Mouse (Mus musculus): ENCODE measurements at regions not wholly inside any gene's neighbourhood (a gene's known extent, or its start where the extent isn't known, plus 50 kb on each side); places are given as distances from the start of the nearest gene placed in this dataset.

GRCm38 (mm10) chr19:33074907-33075306 lies 317.2 kb downstream of the Rnls start:
- Histone ChIP-seq H3K4me1 (ENCODE audit: insufficient read depth, low read depth, low read length) (peaks cover 34% of the 10 kb centered on the region), H3K4me3 (ENCODE audit: low read depth, low read length) (no peak overlapping the region), H3K9me3 (replicated peaks) (no peaks in the 10 kb centered on the region), H3K27me3 (ENCODE audit: insufficient read depth, low read length) (no peaks in the 10 kb centered on the region), H3K36me3 (replicated peaks) (no peaks in the 10 kb centered on the region)
- DNase-seq (ENCODE audit: low spot score) (no peak), ATAC-seq (ENCODE audit: extremely low read depth, insufficient number of reproducible peaks, low FRiP score, poor library complexity, severe bottlenecking) (no peak)
- TF ChIP-seq POLR2AphosphoS5 (IDR thresholded peaks at IDR 0.05; ENCODE audit: insufficient replicate concordance, low read depth, low read length) (no peak), GATA1 (IDR thresholded peaks at IDR 0.05; ENCODE audit: borderline replicate concordance, low read length) (no peak), TAL1 (conservative IDR thresholded peaks at IDR 0.05; ENCODE audit: low read depth, low read length) (no peak)

DNA sequence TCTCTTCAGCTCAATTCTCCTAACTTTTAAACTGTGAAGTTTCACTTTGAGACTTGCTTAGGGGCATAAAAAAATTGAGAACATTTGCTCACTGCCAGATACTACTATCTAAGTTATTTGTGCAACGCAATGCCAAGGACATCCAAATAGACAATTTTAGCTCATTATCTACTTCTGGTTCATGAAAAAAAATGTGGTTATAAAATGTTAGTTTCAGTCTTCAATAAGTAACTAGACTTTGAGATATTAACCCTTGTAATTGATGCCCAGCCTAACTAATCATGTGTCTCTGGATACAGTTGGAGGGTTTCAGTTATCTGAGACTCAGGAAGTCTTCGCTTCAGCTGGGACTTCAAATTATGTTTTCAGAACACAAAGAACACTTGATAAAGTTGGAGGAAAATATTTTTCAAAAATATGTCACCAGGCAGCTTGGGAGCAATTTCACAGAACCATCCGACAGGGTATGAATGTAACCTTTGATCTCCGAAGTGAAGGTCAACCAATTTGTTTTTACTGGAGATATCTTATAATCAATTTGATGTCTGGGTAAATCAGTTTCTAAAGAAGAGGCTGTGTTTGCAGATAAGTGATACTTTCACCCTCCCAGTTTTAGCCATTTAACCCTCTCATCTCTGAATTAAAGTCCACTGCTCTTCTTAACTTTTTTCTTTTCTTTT lies 313.3 kb downstream of the Rnls start:
- ATAC-seq (ENCODE audit: extremely low read depth, insufficient number of reproducible peaks, low FRiP score, poor library complexity, severe bottlenecking) (no peak), DNase-seq (ENCODE audit: low spot score) (no peak)
- Histone ChIP-seq H3K9me3 (replicated peaks) (no peaks in the 10 kb centered on the region), H3K36me3 (replicated peaks) (no peaks in the 10 kb centered on the region), H3K27me3 (ENCODE audit: insufficient read depth, low read length) (no peaks in the 10 kb centered on the region), H3K4me3 (ENCODE audit: low read depth, low read length) (no peak overlapping the region), H3K4me1 (ENCODE audit: insufficient read depth, low read depth, low read length) (peaks cover 42% of the 10 kb centered on the region)
- TF ChIP-seq TAL1 (conservative IDR thresholded peaks at IDR 0.05; ENCODE audit: low read depth, low read length), result no peak
- no peak for TF ChIP-seq POLR2AphosphoS5 (IDR thresholded peaks at IDR 0.05; ENCODE audit: insufficient replicate concordance, low read depth, low read length)
- no peak for TF ChIP-seq CTCF (IDR thresholded peaks at IDR 0.05; ENCODE audit: low read depth, low read length)
- no peak for TF ChIP-seq GATA1 (IDR thresholded peaks at IDR 0.05; ENCODE audit: borderline replicate concordance, low read length)
- no peak for TF ChIP-seq GATA2 (IDR thresholded peaks at IDR 0.05; ENCODE audit: borderline replicate concordance, low read depth, low read length)

DNA sequence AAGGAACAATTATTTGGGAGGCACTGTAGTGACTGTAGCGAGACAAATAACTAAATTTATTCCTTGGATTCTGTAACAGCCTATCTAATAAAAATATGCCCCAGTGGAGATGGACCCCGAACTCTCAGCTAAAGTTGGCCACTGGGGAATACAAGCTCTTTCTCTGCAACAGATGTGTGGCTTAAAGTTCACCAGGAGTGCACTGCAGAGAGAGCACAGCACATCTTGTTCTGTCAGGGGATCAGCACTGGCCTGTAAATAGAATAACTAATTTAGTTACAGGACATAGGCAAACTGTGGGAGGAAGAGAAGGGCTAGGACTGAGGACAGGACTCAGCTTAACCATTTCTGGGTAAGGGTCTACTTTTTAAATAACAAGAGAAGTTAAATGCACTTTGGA lies 312.1 kb downstream of the Rnls start:
- H3K9me3 ChIP-seq (replicated peaks), result no peaks in the 10 kb centered on the region
- DNase-seq (ENCODE audit: low spot score) (no peak), ATAC-seq (ENCODE audit: extremely low read depth, insufficient number of reproducible peaks, low FRiP score, poor library complexity, severe bottlenecking) (no peak)
- no peak overlapping the region for H3K4me3 ChIP-seq (ENCODE audit: low read depth, low read length)
- no peaks in the 10 kb centered on the region for H3K36me3 ChIP-seq (replicated peaks)
- no peaks in the 10 kb centered on the region for H3K27me3 ChIP-seq (ENCODE audit: insufficient read depth, low read length)
- TF ChIP-seq GATA1 (IDR thresholded peaks at IDR 0.05; ENCODE audit: borderline replicate concordance, low read length) (no peak), CTCF (IDR thresholded peaks at IDR 0.05; ENCODE audit: low read depth, low read length) (no peak), TAL1 (conservative IDR thresholded peaks at IDR 0.05; ENCODE audit: low read depth, low read length) (no peak), GATA2 (IDR thresholded peaks at IDR 0.05; ENCODE audit: borderline replicate concordance, low read depth, low read length) (no peak), POLR2AphosphoS5 (IDR thresholded peaks at IDR 0.05; ENCODE audit: insufficient replicate concordance, low read depth, low read length) (no peak)
- H3K4me1 ChIP-seq (ENCODE audit: insufficient read depth, low read depth, low read length), result peaks cover 38% of the 10 kb centered on the region

DNA sequence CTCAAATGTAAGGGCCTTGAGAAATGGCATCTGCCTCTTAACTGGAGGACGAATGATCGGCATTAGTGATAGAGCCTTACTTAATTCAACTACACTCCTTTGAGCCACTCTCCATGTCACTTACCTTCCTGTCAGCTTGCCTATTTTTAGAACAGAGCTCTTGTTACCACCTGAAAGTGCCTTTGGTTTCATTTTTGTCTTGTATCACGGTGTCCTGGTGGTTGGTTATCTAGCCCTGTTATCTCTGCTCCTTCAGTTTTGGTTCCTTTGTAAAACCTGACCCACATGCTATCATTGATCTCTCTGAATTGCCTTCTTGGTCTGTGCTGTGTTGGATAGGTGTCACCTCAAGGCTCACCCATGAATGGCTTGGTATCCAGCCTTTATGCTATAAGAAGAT lies 310.6 kb downstream of the Rnls start:
- Histone ChIP-seq H3K4me1 (ENCODE audit: insufficient read depth, low read depth, low read length) (peaks cover 27% of the 10 kb centered on the region), H3K4me3 (ENCODE audit: low read depth, low read length) (no peak overlapping the region), H3K36me3 (replicated peaks) (no peaks in the 10 kb centered on the region), H3K27me3 (ENCODE audit: insufficient read depth, low read length) (no peaks in the 10 kb centered on the region), H3K9me3 (replicated peaks) (no peaks in the 10 kb centered on the region)
- ATAC-seq (ENCODE audit: extremely low read depth, insufficient number of reproducible peaks, low FRiP score, poor library complexity, severe bottlenecking), result no peak
- TF ChIP-seq CTCF (IDR thresholded peaks at IDR 0.05; ENCODE audit: low read depth, low read length), result no peak
- no peak for TF ChIP-seq TAL1 (conservative IDR thresholded peaks at IDR 0.05; ENCODE audit: low read depth, low read length)
- no peak for TF ChIP-seq GATA1 (IDR thresholded peaks at IDR 0.05; ENCODE audit: borderline replicate concordance, low read length)
- TF ChIP-seq POLR2AphosphoS5 (IDR thresholded peaks at IDR 0.05; ENCODE audit: insufficient replicate concordance, low read depth, low read length), result no peak
- TF ChIP-seq GATA2 (IDR thresholded peaks at IDR 0.05; ENCODE audit: borderline replicate concordance, low read depth, low read length), result no peak
- no peak for DNase-seq (ENCODE audit: low spot score)

DNA sequence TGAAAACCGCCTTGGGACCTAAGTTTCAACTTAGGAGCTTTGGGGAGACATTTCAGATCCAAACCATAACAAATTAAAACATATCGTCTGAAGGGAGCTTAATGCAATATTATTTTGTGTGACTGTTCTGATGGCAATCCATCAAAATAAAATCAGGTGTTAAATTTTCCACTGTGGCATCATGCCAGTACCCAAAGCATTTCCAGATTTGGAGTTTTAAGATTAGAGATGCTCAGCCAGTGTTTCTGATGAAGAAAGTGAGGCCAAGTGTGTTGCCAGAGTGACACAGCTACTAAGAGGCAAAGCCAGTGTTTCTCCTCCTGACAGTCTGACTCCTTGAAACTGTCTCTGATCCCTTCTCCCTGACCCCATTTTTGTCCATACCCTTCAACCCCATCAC lies 308.7 kb downstream of the Rnls start:
- TF ChIP-seq CTCF (IDR thresholded peaks at IDR 0.05; ENCODE audit: low read depth, low read length) (no peak), POLR2AphosphoS5 (IDR thresholded peaks at IDR 0.05; ENCODE audit: insufficient replicate concordance, low read depth, low read length) (no peak), GATA1 (IDR thresholded peaks at IDR 0.05; ENCODE audit: borderline replicate concordance, low read length) (no peak), TAL1 (conservative IDR thresholded peaks at IDR 0.05; ENCODE audit: low read depth, low read length) (no peak), GATA2 (IDR thresholded peaks at IDR 0.05; ENCODE audit: borderline replicate concordance, low read depth, low read length) (no peak)
- no peaks in the 10 kb centered on the region for H3K36me3 ChIP-seq (replicated peaks)
- no peak for DNase-seq (ENCODE audit: low spot score)
- no peak overlapping the region for H3K4me3 ChIP-seq (ENCODE audit: low read depth, low read length)
- H3K4me1 ChIP-seq (ENCODE audit: insufficient read depth, low read depth, low read length), result peaks cover 25% of the 10 kb centered on the region
- no peak for ATAC-seq (ENCODE audit: extremely low read depth, insufficient number of reproducible peaks, low FRiP score, poor library complexity, severe bottlenecking)
- H3K27me3 ChIP-seq (ENCODE audit: insufficient read depth, low read length), result no peaks in the 10 kb centered on the region
- no peaks in the 10 kb centered on the region for H3K9me3 ChIP-seq (replicated peaks)

DNA sequence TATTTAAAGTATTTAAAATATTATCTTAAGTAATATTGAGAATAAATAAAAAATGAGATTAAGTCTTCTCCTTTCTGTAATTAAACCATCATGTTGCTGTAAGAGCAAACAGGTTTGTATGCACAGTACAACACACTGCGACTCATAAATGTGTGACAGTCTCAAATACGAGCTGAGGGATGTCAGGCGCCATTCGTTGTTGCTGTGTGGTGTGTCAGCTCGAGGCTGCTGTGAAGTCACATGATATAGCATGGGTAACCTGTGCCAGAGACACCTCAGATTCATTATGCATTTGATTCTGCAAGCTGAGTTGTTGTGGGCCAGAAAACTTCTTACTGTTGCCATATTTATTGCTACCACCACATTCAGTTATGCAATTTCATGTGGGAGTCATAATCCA lies 307.4 kb downstream of the Rnls start:
- TF ChIP-seq GATA1 (IDR thresholded peaks at IDR 0.05; ENCODE audit: borderline replicate concordance, low read length) (no peak), CTCF (IDR thresholded peaks at IDR 0.05; ENCODE audit: low read depth, low read length) (no peak), GATA2 (IDR thresholded peaks at IDR 0.05; ENCODE audit: borderline replicate concordance, low read depth, low read length) (no peak), TAL1 (conservative IDR thresholded peaks at IDR 0.05; ENCODE audit: low read depth, low read length) (no peak), POLR2AphosphoS5 (IDR thresholded peaks at IDR 0.05; ENCODE audit: insufficient replicate concordance, low read depth, low read length) (no peak)
- Histone ChIP-seq H3K4me1 (ENCODE audit: insufficient read depth, low read depth, low read length) (peaks cover 22% of the 10 kb centered on the region), H3K27me3 (ENCODE audit: insufficient read depth, low read length) (no peaks in the 10 kb centered on the region), H3K36me3 (replicated peaks) (no peaks in the 10 kb centered on the region), H3K4me3 (ENCODE audit: low read depth, low read length) (no peak overlapping the region), H3K9me3 (replicated peaks) (no peaks in the 10 kb centered on the region)
- DNase-seq (ENCODE audit: low spot score) (no peak), ATAC-seq (ENCODE audit: extremely low read depth, insufficient number of reproducible peaks, low FRiP score, poor library complexity, severe bottlenecking) (no peak)
